Mouse (Mus musculus): ENCODE results near the gene Gpc1. TPM values are rescaled to one million over a fixed set of nuclear protein-coding genes. Genes with fewer than 3 reads are reported as not detected.

The Gpc1 gene
- polyA plus RNA-seq, 1 experiment, result 3.6 TPM

- H3K4me1 ChIP-seq (ENCODE audit: control insufficient read depth, insufficient read depth, low read length), result peaks cover 21% of the 10 kb centered on the region
- TF ChIP-seq POLR2A (IDR thresholded peaks at IDR 0.05; ENCODE audit: borderline replicate concordance, low read depth, low read length) (no peak), CTCF (IDR thresholded peaks at IDR 0.05; ENCODE audit: low read depth, low read length) (no peak)
- H3K4me3 ChIP-seq (ENCODE audit: insufficient read depth, low read length), result no peak overlapping the region
- no peak overlapping the region for H3K27ac ChIP-seq (ENCODE audit: insufficient read depth, low read depth, low read length)
Measured at GRCm38 (mm10) chr1:92802362-92802761, 29.1 kb upstream of the Gpc1 start.

- no peak for TF ChIP-seq POLR2A (IDR thresholded peaks at IDR 0.05; ENCODE audit: borderline replicate concordance, low read depth, low read length)
- TF ChIP-seq CTCF (IDR thresholded peaks at IDR 0.05; ENCODE audit: low read depth, low read length), result no peak
- H3K4me3 ChIP-seq (ENCODE audit: insufficient read depth, low read length), result no peak overlapping the region
- H3K27ac ChIP-seq (ENCODE audit: insufficient read depth, low read depth, low read length), result no peak overlapping the region
- peaks cover 15% of the 10 kb centered on the region for H3K4me1 ChIP-seq (ENCODE audit: control insufficient read depth, insufficient read depth, low read length)
Measured at GRCm38 (mm10) chr1:92803376-92803775, 28.1 kb upstream of the Gpc1 start.

- TF ChIP-seq POLR2A (IDR thresholded peaks at IDR 0.05; ENCODE audit: borderline replicate concordance, low read depth, low read length) (no peak), CTCF (IDR thresholded peaks at IDR 0.05; ENCODE audit: low read depth, low read length) (no peak)
- Histone ChIP-seq H3K27ac (ENCODE audit: insufficient read depth, low read depth, low read length) (no peak overlapping the region), H3K4me1 (ENCODE audit: control insufficient read depth, insufficient read depth, low read length) (peaks cover 1% of the 10 kb centered on the region), H3K4me3 (ENCODE audit: insufficient read depth, low read length) (no peak overlapping the region)
Measured at GRCm38 (mm10) chr1:92805181-92805580, 26.3 kb upstream of the Gpc1 start.

GRCm38 (mm10) chr1:92805836-92806235, 25.6 kb upstream of the Gpc1 start:
- TF ChIP-seq POLR2A (IDR thresholded peaks at IDR 0.05; ENCODE audit: borderline replicate concordance, low read depth, low read length), result no peak
- TF ChIP-seq CTCF (IDR thresholded peaks at IDR 0.05; ENCODE audit: low read depth, low read length), result no peak
- H3K27ac ChIP-seq (ENCODE audit: insufficient read depth, low read depth, low read length), result no peak overlapping the region

GRCm38 (mm10) chr1:92806720-92807119, 24.7 kb upstream of the Gpc1 start:
- no peak overlapping the region for H3K27ac ChIP-seq (ENCODE audit: insufficient read depth, low read depth, low read length)
- no peak for TF ChIP-seq CTCF (IDR thresholded peaks at IDR 0.05; ENCODE audit: low read depth, low read length)
- TF ChIP-seq POLR2A (IDR thresholded peaks at IDR 0.05; ENCODE audit: borderline replicate concordance, low read depth, low read length), result no peak
- H3K4me3 ChIP-seq (ENCODE audit: insufficient read depth, low read length), result no peak overlapping the region

More at GRCm38 (mm10) chr1:92805836-92806235, 25.6 kb upstream of the Gpc1 start:
- no peak overlapping the region for H3K4me3 ChIP-seq (ENCODE audit: insufficient read depth, low read length)
- H3K4me1 ChIP-seq (ENCODE audit: control insufficient read depth, insufficient read depth, low read length), result no peaks in the 10 kb centered on the region; the same call in 1 of the 2 replicates

GRCm38 (mm10) chr1:92809621-92810020, 21.8 kb upstream of the Gpc1 start:
- H3K4me3 ChIP-seq (ENCODE audit: insufficient read depth, low read length), result no peak overlapping the region
- TF ChIP-seq CTCF (IDR thresholded peaks at IDR 0.05; ENCODE audit: low read depth, low read length) (no peak), POLR2A (IDR thresholded peaks at IDR 0.05; ENCODE audit: borderline replicate concordance, low read depth, low read length) (no peak)
- H3K4me1 ChIP-seq (ENCODE audit: control insufficient read depth, insufficient read depth, low read length), result no peaks in the 10 kb centered on the region
- H3K27ac ChIP-seq (ENCODE audit: insufficient read depth, low read depth, low read length), result no peak overlapping the region

More at GRCm38 (mm10) chr1:92806720-92807119, 24.7 kb upstream of the Gpc1 start:
- no peaks in the 10 kb centered on the region; the same call in 1 of the 2 replicates for H3K4me1 ChIP-seq (ENCODE audit: control insufficient read depth, insufficient read depth, low read length)

- Histone ChIP-seq H3K4me1 (ENCODE audit: control insufficient read depth, insufficient read depth, low read length) (no peaks in the 10 kb centered on the region), H3K4me3 (ENCODE audit: insufficient read depth, low read length) (no peak overlapping the region), H3K27ac (ENCODE audit: insufficient read depth, low read depth, low read length) (no peak overlapping the region)
- TF ChIP-seq CTCF (IDR thresholded peaks at IDR 0.05; ENCODE audit: low read depth, low read length), result no peak
- TF ChIP-seq POLR2A (IDR thresholded peaks at IDR 0.05; ENCODE audit: borderline replicate concordance, low read depth, low read length), result no peak
Measured at GRCm38 (mm10) chr1:92814319-92814718, 17.1 kb upstream of the Gpc1 start.

GRCm38 (mm10) chr1:92815100-92815499, 16.3 kb upstream of the Gpc1 start:
- Histone ChIP-seq H3K4me1 (ENCODE audit: control insufficient read depth, insufficient read depth, low read length) (no peaks in the 10 kb centered on the region), H3K27ac (ENCODE audit: insufficient read depth, low read depth, low read length) (no peak overlapping the region), H3K4me3 (ENCODE audit: insufficient read depth, low read length) (no peak overlapping the region)
- no peak for TF ChIP-seq CTCF (IDR thresholded peaks at IDR 0.05; ENCODE audit: low read depth, low read length)
- no peak for TF ChIP-seq POLR2A (IDR thresholded peaks at IDR 0.05; ENCODE audit: borderline replicate concordance, low read depth, low read length)

GRCm38 (mm10) chr1:92815756-92816294, 15.6 kb upstream of the Gpc1 start:
- TF ChIP-seq POLR2A (IDR thresholded peaks at IDR 0.05; ENCODE audit: borderline replicate concordance, low read depth, low read length) (no peak), CTCF (IDR thresholded peaks at IDR 0.05; ENCODE audit: low read depth, low read length) (no peak)
- Histone ChIP-seq H3K4me3 (ENCODE audit: insufficient read depth, low read length) (no peak overlapping the region), H3K27ac (ENCODE audit: insufficient read depth, low read depth, low read length) (no peak overlapping the region), H3K4me1 (ENCODE audit: control insufficient read depth, insufficient read depth, low read length) (no peaks in the 10 kb centered on the region)

- TF ChIP-seq CTCF (IDR thresholded peaks at IDR 0.05; ENCODE audit: low read depth, low read length) (no peak), POLR2A (IDR thresholded peaks at IDR 0.05; ENCODE audit: borderline replicate concordance, low read depth, low read length) (no peak)
- Histone ChIP-seq H3K4me1 (ENCODE audit: control insufficient read depth, insufficient read depth, low read length) (no peaks in the 10 kb centered on the region), H3K4me3 (ENCODE audit: insufficient read depth, low read length) (no peak overlapping the region), H3K27ac (ENCODE audit: insufficient read depth, low read depth, low read length) (no peak overlapping the region)
Measured at GRCm38 (mm10) chr1:92830626-92831187, 738 bp upstream of the Gpc1 start.

All from bone marrow macrophage, adult 2 months (primary cell).